Mouse (Mus musculus): ENCODE measurements around the gene Kcnh4. TPM values are rescaled to one million over a fixed set of nuclear protein-coding genes. Genes with fewer than 3 reads are reported as not detected.

Kcnh4 gene
- polyA plus RNA-seq, 1 experiment from 2014 or later = 0.12 TPM

GRCm38 (mm10) chr11:100711783-100712615 lies 47.7 kb downstream of the Kcnh4 start, which contains the start of gene Kat2a:
Gene Kat2a (minus strand): TSS chr11:100712465.
- Histone ChIP-seq H3K4me3 (ENCODE audit: low read depth, low read length) (peak within 1 kb of the TSS; percentile 83), H3K4me1 (replicated peaks; ENCODE audit: control insufficient read depth, insufficient read depth, low read length) (0 out of 2 replicates have a peak, but pooled peaks cover 5% of the 10 kb centered on the region), H3K36me3 (ENCODE audit: control insufficient read depth, insufficient read depth) (peaks cover 48% of the 10 kb centered on the region), H3K4me2 (replicated peaks; ENCODE audit: low read depth) (peak within 1 kb of the TSS; percentile 98), H3K27me3 (replicated peaks; ENCODE audit: control insufficient read depth, insufficient read depth, low read length) (no peaks in the 10 kb centered on the region), H3K9me3 (ENCODE audit: control insufficient read depth) (no peaks in the 10 kb centered on the region), H3K27ac (ENCODE audit: low read depth, low read length) (0 out of 2 replicates have a peak within 1 kb of the TSS, but pooled peaks have one; percentile 35), H3K9ac (ENCODE audit: low read depth, low read length) (peak within 1 kb of the TSS; percentile 65)
- peak; percentile 72 for ATAC-seq
- no peak for TF ChIP-seq CTCF (IDR thresholded peaks at IDR 0.05; ENCODE audit: low read depth)
- WGBS = 2% methylated on average over 47 of the region's 48 CpGs

- ATAC-seq = no peak
- Histone ChIP-seq H3K9ac (ENCODE audit: low read depth, low read length) (no peak overlapping the region), H3K27me3 (replicated peaks; ENCODE audit: control insufficient read depth, insufficient read depth, low read length) (no peaks in the 10 kb centered on the region), H3K9me3 (ENCODE audit: control insufficient read depth) (no peaks in the 10 kb centered on the region), H3K4me1 (replicated peaks; ENCODE audit: control insufficient read depth, insufficient read depth, low read length) (0 out of 2 replicates have a peak, but pooled peaks cover 5% of the 10 kb centered on the region), H3K27ac (ENCODE audit: low read depth, low read length) (no peak overlapping the region), H3K4me2 (replicated peaks; ENCODE audit: low read depth) (0 out of 2 replicates have a peak overlapping the region, but pooled peaks have one; percentile 98), H3K4me3 (ENCODE audit: low read depth, low read length) (no peak overlapping the region), H3K36me3 (ENCODE audit: control insufficient read depth, insufficient read depth) (peaks cover 49% of the 10 kb centered on the region)
- TF ChIP-seq CTCF (IDR thresholded peaks at IDR 0.05; ENCODE audit: low read depth) = no peak
- 69% methylated on average over 4 of the region's 4 CpGs for WGBS
Measured at GRCm38 (mm10) chr11:100710977-100711376, 48.8 kb downstream of the Kcnh4 start.

GRCm38 (mm10) chr11:100710528-100710927 lies 49.2 kb downstream of the Kcnh4 start:
- no peak overlapping the region for H3K27ac ChIP-seq (ENCODE audit: low read depth, low read length)
- 0 out of 2 replicates have a peak, but pooled peaks cover 5% of the 10 kb centered on the region for H3K4me1 ChIP-seq (replicated peaks; ENCODE audit: control insufficient read depth, insufficient read depth, low read length)
- TF ChIP-seq CTCF (IDR thresholded peaks at IDR 0.05; ENCODE audit: low read depth) = no peak
- no peak overlapping the region for H3K4me3 ChIP-seq (ENCODE audit: low read depth, low read length)
- no peak overlapping the region for H3K9ac ChIP-seq (ENCODE audit: low read depth, low read length)
- no peaks in the 10 kb centered on the region for H3K9me3 ChIP-seq (ENCODE audit: control insufficient read depth)
- no peak overlapping the region for H3K4me2 ChIP-seq (replicated peaks; ENCODE audit: low read depth)
- H3K36me3 ChIP-seq (ENCODE audit: control insufficient read depth, insufficient read depth) = peaks cover 49% of the 10 kb centered on the region
- ATAC-seq = no peak
- H3K27me3 ChIP-seq (replicated peaks; ENCODE audit: control insufficient read depth, insufficient read depth, low read length) = no peaks in the 10 kb centered on the region
- 90% methylated on average over 15 of the region's 15 CpGs for WGBS

- no peak overlapping the region for H3K27ac ChIP-seq (ENCODE audit: low read depth, low read length)
- H3K4me1 ChIP-seq (replicated peaks; ENCODE audit: control insufficient read depth, insufficient read depth, low read length) = 0 out of 2 replicates have a peak, but pooled peaks cover 5% of the 10 kb centered on the region
- H3K9me3 ChIP-seq (ENCODE audit: control insufficient read depth) = no peaks in the 10 kb centered on the region
- ATAC-seq = no peak
- no peak overlapping the region for H3K4me3 ChIP-seq (ENCODE audit: low read depth, low read length)
- no peak overlapping the region for H3K4me2 ChIP-seq (replicated peaks; ENCODE audit: low read depth)
- TF ChIP-seq CTCF (IDR thresholded peaks at IDR 0.05; ENCODE audit: low read depth) = no peak
- 95% methylated on average over 9 of the region's 9 CpGs for WGBS
- H3K27me3 ChIP-seq (replicated peaks; ENCODE audit: control insufficient read depth, insufficient read depth, low read length) = no peaks in the 10 kb centered on the region
- peaks cover 51% of the 10 kb centered on the region for H3K36me3 ChIP-seq (ENCODE audit: control insufficient read depth, insufficient read depth)
- no peak overlapping the region for H3K9ac ChIP-seq (ENCODE audit: low read depth, low read length)
Measured at GRCm38 (mm10) chr11:100709201-100709810, 50.4 kb downstream of the Kcnh4 start.

GRCm38 (mm10) chr11:100705095-100705747 lies 54.5 kb downstream of the Kcnh4 start:
- Histone ChIP-seq H3K4me2 (replicated peaks; ENCODE audit: low read depth) (no peak overlapping the region), H3K27ac (ENCODE audit: low read depth, low read length) (no peak overlapping the region), H3K36me3 (ENCODE audit: control insufficient read depth, insufficient read depth) (peaks cover 47% of the 10 kb centered on the region), H3K9ac (ENCODE audit: low read depth, low read length) (no peak overlapping the region), H3K4me3 (ENCODE audit: low read depth, low read length) (no peak overlapping the region), H3K27me3 (replicated peaks; ENCODE audit: control insufficient read depth, insufficient read depth, low read length) (no peaks in the 10 kb centered on the region), H3K9me3 (ENCODE audit: control insufficient read depth) (no peaks in the 10 kb centered on the region), H3K4me1 (replicated peaks; ENCODE audit: control insufficient read depth, insufficient read depth, low read length) (0 out of 2 replicates have a peak, but pooled peaks cover 4% of the 10 kb centered on the region)
- 93% methylated on average over 23 of the region's 23 CpGs for WGBS
- TF ChIP-seq CTCF (IDR thresholded peaks at IDR 0.05; ENCODE audit: low read depth) = no peak
- ATAC-seq = no peak

Data from intestine, postnatal 0 days (tissue).